Mouse (Mus musculus): Measurements from ENCODE around the gene Spata17. TPM values are rescaled to one million over a fixed set of nuclear protein-coding genes. Genes with fewer than 3 reads are reported as not detected.

Spata17 gene
- polyA plus RNA-seq, 2 experiments: 0.10 to 0.12 TPM

DNA sequence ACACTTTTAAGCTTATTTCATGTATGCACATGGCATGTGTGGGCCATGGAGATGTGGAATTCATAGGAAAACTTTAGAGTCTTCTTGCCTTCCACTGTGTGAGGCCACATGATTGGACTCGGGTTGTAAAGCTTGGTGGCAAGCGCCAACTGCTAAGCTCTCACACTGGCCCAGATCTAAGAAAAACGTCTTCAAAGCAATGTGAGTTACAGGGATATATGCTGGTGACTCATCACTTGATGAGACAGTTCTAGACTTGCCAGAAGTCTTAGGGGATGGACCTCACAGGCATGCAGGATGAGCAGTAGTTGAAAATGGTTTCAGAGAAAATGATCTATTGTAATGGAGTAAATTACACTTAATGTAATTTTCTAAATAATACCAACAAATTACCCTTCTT, 114.6 kb downstream of the Spata17 start:
- TF ChIP-seq CTCF (IDR thresholded peaks at IDR 0.05; ENCODE audit: low read depth): no peak
- no peak for TF ChIP-seq EP300 (IDR thresholded peaks at IDR 0.05; ENCODE audit: low read depth)
- H3K36me3 ChIP-seq (replicated peaks; ENCODE audit: control insufficient read depth, insufficient read depth, low read depth): no peaks in the 10 kb centered on the region
- DNase-seq (ENCODE audit: low read depth in 3 of 3, low spot score in 3 of 3): no peak
- no peaks in the 10 kb centered on the region for H3K4me1 ChIP-seq (replicated peaks; ENCODE audit: control insufficient read depth in 2 of 2, insufficient read depth in 2 of 2, low read length in 1 of 2)
- H3K9ac ChIP-seq (replicated peaks): no peak overlapping the region
- 56% methylated on average over 3 of the region's 3 CpGs for WGBS (ENCODE audit: insufficient replicate concordance)
- no peak for ATAC-seq (ENCODE audit: insufficient read depth)
- no peak overlapping the region for H3K4me3 ChIP-seq (ENCODE audit: insufficient read depth in 1 of 2, low read depth in 2 of 2, low read length in 2 of 2)
- H3K4me2 ChIP-seq (ENCODE audit: low read depth): no peak overlapping the region
- H3K27ac ChIP-seq: no peak overlapping the region
- H3K27me3 ChIP-seq (ENCODE audit: control insufficient read depth, insufficient read depth, low read length): no peaks in the 10 kb centered on the region
- H3K9me3 ChIP-seq (ENCODE audit: control insufficient read depth, low read length): no peaks in the 10 kb centered on the region

DNA sequence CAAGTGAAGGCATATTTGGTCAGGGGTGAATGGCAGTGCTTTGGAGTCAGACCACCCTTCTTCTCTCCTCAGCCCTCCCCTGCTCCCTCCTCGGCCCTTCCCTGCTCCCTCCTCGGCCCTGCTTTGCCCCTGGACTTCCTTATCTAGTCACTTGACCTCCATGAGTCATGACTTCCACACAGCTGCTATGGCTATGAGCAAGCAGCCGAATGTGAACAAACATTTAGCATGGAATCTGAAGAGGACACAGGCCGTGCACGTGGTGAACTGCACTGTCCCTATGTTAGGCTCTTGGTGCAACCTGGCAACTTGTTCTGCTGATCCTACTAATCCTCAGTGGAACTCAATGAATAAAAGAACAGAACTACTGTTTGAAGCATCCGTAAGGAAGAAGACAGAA, 117.0 kb downstream of the Spata17 start:
- DNase-seq (ENCODE audit: low read depth in 3 of 3, low spot score in 3 of 3) (no peak), ATAC-seq (ENCODE audit: insufficient read depth) (no peak)
- TF ChIP-seq CTCF (IDR thresholded peaks at IDR 0.05; ENCODE audit: low read depth) (no peak), EP300 (IDR thresholded peaks at IDR 0.05; ENCODE audit: low read depth) (no peak)
- Histone ChIP-seq H3K4me1 (replicated peaks; ENCODE audit: control insufficient read depth in 2 of 2, insufficient read depth in 2 of 2, low read length in 1 of 2) (no peaks in the 10 kb centered on the region), H3K9me3 (ENCODE audit: control insufficient read depth, low read length) (no peaks in the 10 kb centered on the region), H3K36me3 (replicated peaks; ENCODE audit: control insufficient read depth, insufficient read depth, low read depth) (no peaks in the 10 kb centered on the region), H3K27me3 (ENCODE audit: control insufficient read depth, insufficient read depth, low read length) (no peaks in the 10 kb centered on the region), H3K4me2 (ENCODE audit: low read depth) (no peak overlapping the region), H3K4me3 (ENCODE audit: insufficient read depth in 1 of 2, low read depth in 2 of 2, low read length in 2 of 2) (no peak overlapping the region), H3K9ac (replicated peaks) (no peak overlapping the region), H3K27ac (no peak overlapping the region)
- 37% methylated on average over 6 of the region's 6 CpGs for WGBS (ENCODE audit: insufficient replicate concordance)

DNA sequence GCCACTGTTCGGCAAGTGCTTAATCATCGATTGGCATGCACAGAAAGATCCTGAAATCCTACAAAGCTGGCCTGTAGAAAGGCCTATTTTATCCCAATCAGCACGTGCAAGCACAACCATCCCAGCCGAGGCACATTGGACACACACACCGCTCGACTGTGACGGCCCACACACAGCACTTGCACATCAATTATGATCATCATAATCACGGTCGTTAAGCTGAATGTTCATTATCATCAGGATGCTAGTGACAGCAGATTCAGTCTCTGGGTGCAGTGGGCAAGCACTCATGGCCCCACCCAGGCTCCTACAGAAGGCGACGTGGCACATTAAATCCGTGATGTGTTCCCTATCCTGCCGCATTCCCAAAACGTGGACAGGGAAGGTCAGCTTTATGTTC, 122.7 kb downstream of the Spata17 start:
- Histone ChIP-seq H3K4me2 (ENCODE audit: low read depth) (no peak overlapping the region), H3K27ac (no peak overlapping the region), H3K4me1 (replicated peaks; ENCODE audit: control insufficient read depth in 2 of 2, insufficient read depth in 2 of 2, low read length in 1 of 2) (0 out of 4 replicates have a peak, but pooled peaks cover 0 to 2% of the 10 kb centered on the region in 2 experiments), H3K27me3 (ENCODE audit: control insufficient read depth, insufficient read depth, low read length) (no peaks in the 10 kb centered on the region), H3K9ac (replicated peaks) (no peak overlapping the region), H3K9me3 (ENCODE audit: control insufficient read depth, low read length) (no peaks in the 10 kb centered on the region), H3K4me3 (ENCODE audit: insufficient read depth in 1 of 2, low read depth in 2 of 2, low read length in 2 of 2) (no peak overlapping the region), H3K36me3 (replicated peaks; ENCODE audit: control insufficient read depth, insufficient read depth, low read depth) (no peaks in the 10 kb centered on the region)
- ATAC-seq (ENCODE audit: insufficient read depth): no peak
- no peak for TF ChIP-seq EP300 (IDR thresholded peaks at IDR 0.05; ENCODE audit: low read depth)
- no peak for TF ChIP-seq CTCF (IDR thresholded peaks at IDR 0.05; ENCODE audit: low read depth)
- 73% methylated on average over 14 of the region's 14 CpGs for WGBS (ENCODE audit: insufficient replicate concordance)
- DNase-seq (ENCODE audit: low read depth in 3 of 3, low spot score in 3 of 3): no peak

DNA sequence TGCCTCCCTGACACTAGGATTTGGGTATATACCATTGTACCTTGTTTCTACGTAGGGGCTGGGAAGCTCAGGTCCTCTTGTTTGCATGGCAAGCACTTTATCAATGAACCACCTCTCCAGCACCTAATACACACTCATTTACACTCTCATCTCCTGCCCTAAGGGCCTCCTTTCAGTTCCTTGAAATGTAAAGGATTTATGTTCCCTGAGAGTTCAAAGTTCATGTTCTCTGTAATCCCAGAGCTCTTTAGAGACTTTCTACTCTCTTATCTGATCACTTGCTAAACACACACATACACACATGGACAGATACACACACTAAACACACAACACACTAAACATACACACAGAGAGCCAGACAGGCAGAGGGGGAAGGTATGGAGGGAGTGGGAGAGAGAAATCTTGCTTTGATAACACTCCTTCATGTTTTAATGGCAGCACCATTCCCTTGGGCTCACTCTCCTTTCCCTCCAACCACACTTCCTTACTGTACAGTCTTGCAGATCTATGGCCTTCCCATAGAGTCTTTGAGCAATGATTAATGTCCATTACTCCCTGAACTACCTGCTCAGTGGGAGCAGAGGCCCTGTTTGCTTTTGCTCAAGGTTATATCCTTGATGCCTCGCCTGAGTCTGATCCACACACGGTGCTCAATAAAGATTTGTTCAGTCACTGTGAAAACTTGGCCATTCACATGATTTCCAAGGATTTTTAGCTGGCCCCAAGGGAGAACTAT, 126.4 kb downstream of the Spata17 start:
- Histone ChIP-seq H3K4me3 (ENCODE audit: insufficient read depth in 1 of 2, low read depth in 2 of 2, low read length in 2 of 2) (no peak overlapping the region), H3K36me3 (replicated peaks; ENCODE audit: control insufficient read depth, insufficient read depth, low read depth) (no peaks in the 10 kb centered on the region), H3K4me1 (replicated peaks; ENCODE audit: control insufficient read depth in 2 of 2, insufficient read depth in 2 of 2, low read length in 1 of 2) (0 out of 4 replicates have a peak, but pooled peaks cover 0 to 2% of the 10 kb centered on the region in 2 experiments), H3K9me3 (ENCODE audit: control insufficient read depth, low read length) (no peaks in the 10 kb centered on the region), H3K27ac (no peak overlapping the region), H3K27me3 (ENCODE audit: control insufficient read depth, insufficient read depth, low read length) (no peaks in the 10 kb centered on the region), H3K9ac (replicated peaks) (no peak overlapping the region), H3K4me2 (ENCODE audit: low read depth) (no peak overlapping the region)
- TF ChIP-seq CTCF (IDR thresholded peaks at IDR 0.05; ENCODE audit: low read depth) (no peak), EP300 (IDR thresholded peaks at IDR 0.05; ENCODE audit: low read depth) (no peak)
- WGBS (ENCODE audit: insufficient replicate concordance): 51% methylated on average over 3 of the region's 3 CpGs
- DNase-seq (ENCODE audit: low read depth in 3 of 3, low spot score in 3 of 3) (no peak), ATAC-seq (ENCODE audit: insufficient read depth) (no peak)

DNA sequence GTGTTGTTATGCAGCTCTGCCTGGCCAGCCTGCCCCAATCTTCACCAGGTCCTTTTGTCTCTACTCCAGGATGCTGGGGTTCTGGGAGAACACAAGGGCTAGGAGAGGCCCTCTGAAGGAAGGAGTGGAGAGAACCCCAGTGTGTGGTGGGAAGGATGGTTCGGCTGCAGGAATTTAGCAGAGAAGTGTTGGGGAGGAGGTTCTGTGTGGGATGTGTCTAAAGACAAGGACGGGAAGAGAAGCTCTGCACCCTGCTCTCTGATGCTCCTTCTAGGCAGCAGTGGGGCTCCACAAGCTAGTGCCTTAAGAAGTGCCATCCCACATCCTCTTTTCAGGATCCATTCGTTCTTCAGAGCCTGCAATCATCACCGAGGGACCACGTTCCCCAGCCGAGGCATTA, 129.2 kb downstream of the Spata17 start:
- Histone ChIP-seq H3K4me3 (ENCODE audit: insufficient read depth in 1 of 2, low read depth in 2 of 2, low read length in 2 of 2) (no peak overlapping the region), H3K36me3 (replicated peaks; ENCODE audit: control insufficient read depth, insufficient read depth, low read depth) (no peaks in the 10 kb centered on the region), H3K4me2 (ENCODE audit: low read depth) (no peak overlapping the region), H3K27me3 (ENCODE audit: control insufficient read depth, insufficient read depth, low read length) (no peaks in the 10 kb centered on the region), H3K27ac (no peak overlapping the region), H3K4me1 (replicated peaks; ENCODE audit: control insufficient read depth in 2 of 2, insufficient read depth in 2 of 2, low read length in 1 of 2) (0 out of 4 replicates have a peak, but pooled peaks cover 0 to 2% of the 10 kb centered on the region in 2 experiments), H3K9me3 (ENCODE audit: control insufficient read depth, low read length) (no peaks in the 10 kb centered on the region), H3K9ac (replicated peaks) (no peak overlapping the region)
- DNase-seq (ENCODE audit: low read depth in 3 of 3, low spot score in 3 of 3) (no peak), ATAC-seq (ENCODE audit: insufficient read depth) (no peak)
- 48% methylated on average over 6 of the region's 6 CpGs for WGBS (ENCODE audit: insufficient replicate concordance)
- TF ChIP-seq EP300 (IDR thresholded peaks at IDR 0.05; ENCODE audit: low read depth): no peak
- TF ChIP-seq CTCF (IDR thresholded peaks at IDR 0.05; ENCODE audit: low read depth): no peak

All from liver, embryonic 14.5 days (tissue).